7 mouse cellular contexts compared by ENCODE assay signal in genomic region chr5:5507701-5508225, GRCm38 (mm10). TPM values are rescaled to one million over a fixed set of nuclear protein-coding genes. Genes with fewer than 3 reads are reported as not detected.
A peak's percentile ranks its signal among the peaks of the same experiment; 100 is the strongest.
DNase-seq lines count a peak whose midpoint lies in the region; ATAC-seq and TF ChIP-seq lines count a peak whose summit lies in the region.

No protein-coding gene starts in this region.

- H3K4me2 ChIP-seq in forebrain, embryonic 16.5 days (ENCODE audit: low read length) = peak overlapping the region; percentile 39
- peak overlapping the region; percentile 45 for H3K4me2 ChIP-seq in hindbrain, postnatal 0 days (ENCODE audit: low read depth, low read length)

- H3K36me3 ChIP-seq in forebrain, embryonic 16.5 days (ENCODE audit: control insufficient read depth, insufficient read depth) = no peaks in the 10 kb centered on the region
- H3K36me3 ChIP-seq in hindbrain, postnatal 0 days (ENCODE audit: insufficient read depth, low read length) = no peaks in the 10 kb centered on the region

- peak overlapping the region; percentile 22; the same call in 1 of the 2 replicates for H3K9ac ChIP-seq in forebrain, embryonic 16.5 days (replicated peaks; ENCODE audit: low read depth, low read length)
- H3K9ac ChIP-seq in hindbrain, postnatal 0 days (replicated peaks; ENCODE audit: low read length) = 0 out of 2 replicates have a peak overlapping the region, but pooled peaks have one; percentile 9

- H3K27ac ChIP-seq in forebrain, embryonic 16.5 days (ENCODE audit: low read length) = no peak overlapping the region
- no peak overlapping the region for H3K27ac ChIP-seq in hindbrain, postnatal 0 days

- H3K9me3 ChIP-seq in forebrain, embryonic 16.5 days (ENCODE audit: control insufficient read depth, low read length) = no peaks in the 10 kb centered on the region
- H3K9me3 ChIP-seq in hindbrain, postnatal 0 days (ENCODE audit: low read length) = no peaks in the 10 kb centered on the region

- peak; percentile 56 for ATAC-seq in forebrain, embryonic 16.5 days
- peak; percentile 90 for ATAC-seq in hindbrain, postnatal 0 days
- ATAC-seq in megakaryocyte, adult 5-6 weeks (ENCODE audit: poor library complexity, severe bottlenecking) = peak; percentile 82

- TF ChIP-seq CTCF in hindbrain, postnatal 0 days (IDR thresholded peaks at IDR 0.05; ENCODE audit: low read depth) = peak; percentile 87

- H3K4me1 ChIP-seq in forebrain, embryonic 16.5 days (replicated peaks; ENCODE audit: control insufficient read depth, insufficient read depth, low read length) = peaks cover 32% of the 10 kb centered on the region
- H3K4me1 ChIP-seq in hindbrain, postnatal 0 days (ENCODE audit: insufficient read depth, low read length) = no peaks in the 10 kb centered on the region

- no peaks in the 10 kb centered on the region; the same call in 1 of the 2 replicates for H3K27me3 ChIP-seq in forebrain, embryonic 16.5 days (replicated peaks; ENCODE audit: control insufficient read depth, insufficient read depth, low read length)
- no peaks in the 10 kb centered on the region for H3K27me3 ChIP-seq in hindbrain, postnatal 0 days (ENCODE audit: insufficient read depth, low read length)

- peak; percentile 93 for DNase-seq in Muller cell, postnatal 12 days (ENCODE audit: inconsistent ontology term)
- DNase-seq in cerebellum, adult 11 months = peak; percentile 82
- DNase-seq in hindbrain, postnatal 0 days (ENCODE audit: low spot score) = peak; percentile 88
- DNase-seq in left cerebral cortex, adult 11 months (ENCODE audit: low spot score) = peak; percentile 65
- peak; percentile 67 to 70 for DNase-seq in right cerebral cortex, postnatal 10 days (ENCODE audit: low spot score in 2 of 2)

- WGBS in forebrain, embryonic 16.5 days = 16% methylated on average over 20 of the region's 20 CpGs
- 22% methylated on average over 20 of the region's 20 CpGs for WGBS in hindbrain, postnatal 0 days

- H3K4me3 ChIP-seq in forebrain, embryonic 16.5 days (replicated peaks; ENCODE audit: low read length) = 0 out of 2 replicates have a peak overlapping the region, but pooled peaks have one; percentile 6
- H3K4me3 ChIP-seq in hindbrain, postnatal 0 days (ENCODE audit: low read length) = peak overlapping the region; percentile 15; the same call in 1 of the 2 replicates

RNA-seq across cellular contexts. Expression of gene Cldn12, which starts 7.0 kb away (rescaled TPM):
- 15.8 and 20.2 TPM in 2 replicates for polyA plus RNA-seq in forebrain, embryonic 16.5 days (2015; fragmentation: Nextera tagmentation; extraction: Ambion mirVana)
- total RNA-seq in hindbrain, postnatal 0 days (2014; rRNA removed) = 17.6 and 17.7 TPM in 2 replicates
- 11.9 and 12.0 TPM in 2 replicates for polyA plus RNA-seq in hindbrain, postnatal 0 days (2015; fragmentation: Nextera tagmentation; extraction: Ambion mirVana)
- 0.80 and 3.2 TPM in 2 replicates for total RNA-seq in megakaryocyte, adult 5-6 weeks (2015)
- total RNA-seq in megakaryocyte, adult 5-6 weeks (2017) = 2.2 and 2.3 TPM in 2 replicates

RNA-seq across cellular contexts. Expression of gene 1700015F17Rik, which starts 28.8 kb away (rescaled TPM):
- polyA plus RNA-seq in forebrain, embryonic 16.5 days (2015; fragmentation: Nextera tagmentation; extraction: Ambion mirVana) = not detected in 2 replicates
- total RNA-seq in hindbrain, postnatal 0 days (2014; rRNA removed) = not detected in 2 replicates
- 0.30 TPM in 1 of 2 replicates, not detected in the other for polyA plus RNA-seq in hindbrain, postnatal 0 days (2015; fragmentation: Nextera tagmentation; extraction: Ambion mirVana)
- not detected in 2 replicates for total RNA-seq in megakaryocyte, adult 5-6 weeks (2015)
- not detected in 2 replicates for total RNA-seq in megakaryocyte, adult 5-6 weeks (2017)

RNA-seq across cellular contexts. Expression of gene Gtpbp10, which starts 51.6 kb away (rescaled TPM):
- polyA plus RNA-seq in forebrain, embryonic 16.5 days (2015; fragmentation: Nextera tagmentation; extraction: Ambion mirVana) = 26.7 and 27.6 TPM in 2 replicates
- total RNA-seq in hindbrain, postnatal 0 days (2014; rRNA removed) = 12.3 and 18.4 TPM in 2 replicates
- polyA plus RNA-seq in hindbrain, postnatal 0 days (2015; fragmentation: Nextera tagmentation; extraction: Ambion mirVana) = 13.8 and 14.6 TPM in 2 replicates
- 14.2 and 14.8 TPM in 2 replicates for total RNA-seq in megakaryocyte, adult 5-6 weeks (2015)
- 15.8 and 17.6 TPM in 2 replicates for total RNA-seq in megakaryocyte, adult 5-6 weeks (2017)
